Mouse (Mus musculus) myocyte (in vitro differentiated cells): ENCODE data around the gene Rbm44. TPM values are rescaled to one million over a fixed set of nuclear protein-coding genes. Genes with fewer than 3 reads are reported as not detected.

ENCODE experiments used
- H3K27me3 ChIP-seq: one replicate; pipeline ENCODE4 v1.6.1; 2011; ENCODE audit not compliant: control insufficient read depth, insufficient read depth, insufficient read length
- H3K36me3 ChIP-seq: one replicate; pipeline ENCODE4 v1.6.1; 2011; ENCODE audit not compliant: control insufficient read depth, insufficient read depth
- H3K4me2 ChIP-seq: one replicate; pipeline ENCODE4 v1.6.1; 2011; ENCODE audit warnings: low read depth, control low read depth
- H3K4me3 ChIP-seq: one replicate; pipeline ENCODE4 v1.5.1; 2011; ENCODE audit warnings: mild to moderate bottlenecking, control low read depth, moderate library complexity
- H3K79me2 ChIP-seq: one replicate; pipeline ENCODE4 v1.6.1; 2011; ENCODE audit not compliant: control insufficient read depth, insufficient read depth
- H3ac ChIP-seq: one replicate; pipeline ENCODE4 v1.6.1; 2011; ENCODE audit not compliant: control insufficient read depth, insufficient read length
- CEBPB ChIP-seq: IDR thresholded peaks from 2 replicates; pipeline ENCODE4 v1.6.1; 2011; ENCODE audit warnings: mild to moderate bottlenecking, moderate library complexity; ENCODE audit not compliant: poor library complexity, insufficient read depth, severe bottlenecking
- E2F4 ChIP-seq: IDR thresholded peaks from one replicate; pipeline ENCODE4 v1.6.1; 2011; ENCODE audit warnings: mild to moderate bottlenecking, control low read depth, moderate library complexity; ENCODE audit not compliant: insufficient read depth
- MAX ChIP-seq: IDR thresholded peaks from one replicate; pipeline ENCODE4 v1.6.1; 2011; ENCODE audit warnings: low read depth, mild to moderate bottlenecking, control low read depth
- MYOD1 ChIP-seq, 3 experiments: IDR thresholded peaks; one replicate each; pipeline ENCODE4 v1.6.1; 2011; ENCODE audit warnings: control low read depth in 2 of 3, low read depth in 2 of 3, mild to moderate bottlenecking in 2 of 3, moderate library complexity in 1 of 3; ENCODE audit not compliant: insufficient read length in 2 of 3, control insufficient read depth in 1 of 3
- MYOG ChIP-seq, 3 experiments: IDR thresholded peaks; one replicate each; pipeline ENCODE4 v1.6.1; 2011; ENCODE audit warnings: control low read depth in 2 of 3, low read depth in 2 of 3, mild to moderate bottlenecking in 2 of 3; ENCODE audit not compliant: insufficient read length in 2 of 3, control insufficient read depth in 1 of 3, insufficient read depth in 1 of 3
- POLR2A ChIP-seq: IDR thresholded peaks from one replicate; pipeline ENCODE4 v1.6.1; 2011; ENCODE audit warnings: low read depth, mild to moderate bottlenecking, control low read depth, moderate library complexity; ENCODE audit not compliant: insufficient read length
- POLR2AphosphoS2 ChIP-seq: IDR thresholded peaks from one replicate; pipeline ENCODE4 v1.6.1; 2011; ENCODE audit warnings: low read depth, control low read depth; ENCODE audit not compliant: insufficient read length
- REST ChIP-seq: IDR thresholded peaks from one replicate; pipeline ENCODE4 v1.6.1; 2011; ENCODE audit warnings: mild to moderate bottlenecking, control low read depth, moderate library complexity; ENCODE audit not compliant: insufficient read depth, insufficient read length
- SRF ChIP-seq: IDR thresholded peaks from one replicate; pipeline ENCODE4 v1.6.1; 2011; ENCODE audit warnings: low read depth; ENCODE audit not compliant: control insufficient read depth, insufficient read length
- TCF12 ChIP-seq: IDR thresholded peaks from one replicate; pipeline ENCODE4 v1.6.1; 2011; ENCODE audit warnings: mild to moderate bottlenecking, control low read depth; ENCODE audit not compliant: poor library complexity, insufficient read depth, severe bottlenecking
- TCF3 ChIP-seq: IDR thresholded peaks from one replicate; pipeline ENCODE4 v1.6.1; 2011; ENCODE audit warnings: low read depth, control low read depth; ENCODE audit not compliant: insufficient read length
- USF1 ChIP-seq: IDR thresholded peaks from one replicate; pipeline ENCODE4 v1.6.1; 2011; ENCODE audit warnings: low read depth, mild to moderate bottlenecking, control low read depth, moderate library complexity
- polyA plus RNA-seq: library from polyadenylated mRNA; unstranded; fragments of >200 nt; fragmentation: generic; extraction: Trizol; gene quantifications from one replicate; pipeline ENCODE4 v1.2.1, GENCODE M21; 2012; ENCODE audit warnings: missing spikeins

Rbm44 gene
- polyA plus RNA-seq, 1 experiment: not detected

DNA sequence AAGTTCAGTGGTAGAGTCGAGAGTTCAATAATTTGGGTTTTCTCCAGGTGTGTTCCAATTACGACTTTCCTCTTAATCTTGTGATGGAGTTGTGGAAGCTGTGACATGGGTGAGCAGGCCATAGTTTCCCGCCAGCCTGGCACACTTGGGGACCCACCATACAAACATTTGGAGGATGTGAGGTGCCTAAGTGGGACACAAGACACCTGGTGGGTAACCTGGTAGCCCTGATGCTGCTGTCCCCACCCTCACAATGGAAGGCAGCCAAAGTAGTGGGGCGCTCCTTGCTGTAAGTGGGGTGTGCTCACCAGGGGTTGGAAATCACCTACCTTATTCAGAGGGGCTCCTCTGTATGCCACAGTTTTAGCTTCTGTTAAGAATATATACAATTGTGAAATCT lies 32.3 kb upstream of the Rbm44 start:
- H3K4me2 ChIP-seq: no peak overlapping the region
- no peak overlapping the region for H3ac ChIP-seq
- TF ChIP-seq MYOD1 (IDR thresholded peaks at IDR 0.05; ENCODE audit: control insufficient read depth in 1 of 3, insufficient read length in 2 of 3, low read depth in 2 of 3): no peak
- TF ChIP-seq POLR2AphosphoS2: no peak
- no peak for TF ChIP-seq CEBPB
- no peak for TF ChIP-seq POLR2A
- no peak for TF ChIP-seq MYOG (IDR thresholded peaks at IDR 0.05; ENCODE audit: control insufficient read depth in 1 of 3, insufficient read depth in 1 of 3, insufficient read length in 2 of 3, low read depth in 2 of 3)
- TF ChIP-seq MAX: no peak
- H3K36me3 ChIP-seq: peaks cover 79% of the 10 kb centered on the region
- H3K4me3 ChIP-seq: no peak overlapping the region
- H3K79me2 ChIP-seq: no peaks in the 10 kb centered on the region
- H3K27me3 ChIP-seq: no peaks in the 10 kb centered on the region

DNA sequence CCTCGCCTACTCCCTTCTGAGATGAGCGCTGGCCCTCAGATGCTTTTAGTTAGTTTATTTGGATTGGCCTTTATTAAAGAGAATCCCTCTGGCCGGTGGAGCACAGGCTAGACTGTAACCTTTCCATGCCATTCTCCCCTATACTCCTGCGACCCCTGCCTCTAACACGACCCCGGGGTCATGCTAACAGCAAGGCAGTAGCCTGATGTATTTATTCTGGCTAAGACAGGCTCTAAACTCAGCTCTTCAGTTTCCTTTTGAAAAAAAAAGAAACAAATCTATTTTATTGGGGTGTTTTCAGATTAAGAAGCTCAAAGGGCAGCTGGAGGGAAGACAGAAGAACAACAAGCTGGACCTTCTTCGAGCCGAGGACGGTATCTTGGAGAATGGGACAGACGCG lies 22.8 kb upstream of the Rbm44 start:
- Histone ChIP-seq H3ac (no peak overlapping the region), H3K4me3 (no peak overlapping the region), H3K79me2 (no peaks in the 10 kb centered on the region), H3K36me3 (peaks cover 74% of the 10 kb centered on the region), H3K4me2 (no peak overlapping the region), H3K27me3 (no peaks in the 10 kb centered on the region)
- TF ChIP-seq POLR2AphosphoS2: no peak
- TF ChIP-seq REST: no peak
- no peak for TF ChIP-seq CEBPB
- no peak for TF ChIP-seq MYOD1 (IDR thresholded peaks at IDR 0.05; ENCODE audit: control insufficient read depth in 1 of 3, insufficient read length in 2 of 3, low read depth in 2 of 3)
- TF ChIP-seq MAX: no peak
- no peak for TF ChIP-seq USF1
- no peak for TF ChIP-seq MYOG (IDR thresholded peaks at IDR 0.05; ENCODE audit: control insufficient read depth in 1 of 3, insufficient read depth in 1 of 3, insufficient read length in 2 of 3, low read depth in 2 of 3)
- no peak for TF ChIP-seq POLR2A
- no peak for TF ChIP-seq E2F4
- no peak for TF ChIP-seq TCF12
- TF ChIP-seq SRF: no peak
- TF ChIP-seq TCF3: no peak

DNA sequence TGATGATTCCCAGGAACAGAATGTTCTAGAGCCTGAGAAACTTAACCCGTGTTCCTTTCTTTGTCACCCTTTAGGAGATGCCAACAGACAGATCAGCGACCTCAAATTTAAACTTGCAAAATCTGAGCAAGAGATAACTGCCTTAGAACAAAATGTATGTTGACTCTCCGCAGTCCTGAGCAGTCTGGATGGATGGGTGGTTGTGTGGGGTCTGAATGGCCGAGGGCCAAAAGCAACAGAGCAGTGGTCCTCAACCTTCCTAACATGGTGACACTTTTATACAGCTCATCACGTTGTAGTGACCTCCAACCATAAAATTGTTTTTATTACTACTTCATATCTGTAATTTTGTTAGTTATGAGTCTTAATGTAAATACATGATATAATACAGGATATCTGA lies 21.9 kb upstream of the Rbm44 start:
- TF ChIP-seq REST: no peak
- no peak for TF ChIP-seq E2F4
- no peak overlapping the region for H3K4me2 ChIP-seq
- no peak overlapping the region for H3ac ChIP-seq
- H3K27me3 ChIP-seq: no peaks in the 10 kb centered on the region
- peaks cover 77% of the 10 kb centered on the region for H3K36me3 ChIP-seq
- no peak overlapping the region for H3K4me3 ChIP-seq
- H3K79me2 ChIP-seq: no peaks in the 10 kb centered on the region

DNA sequence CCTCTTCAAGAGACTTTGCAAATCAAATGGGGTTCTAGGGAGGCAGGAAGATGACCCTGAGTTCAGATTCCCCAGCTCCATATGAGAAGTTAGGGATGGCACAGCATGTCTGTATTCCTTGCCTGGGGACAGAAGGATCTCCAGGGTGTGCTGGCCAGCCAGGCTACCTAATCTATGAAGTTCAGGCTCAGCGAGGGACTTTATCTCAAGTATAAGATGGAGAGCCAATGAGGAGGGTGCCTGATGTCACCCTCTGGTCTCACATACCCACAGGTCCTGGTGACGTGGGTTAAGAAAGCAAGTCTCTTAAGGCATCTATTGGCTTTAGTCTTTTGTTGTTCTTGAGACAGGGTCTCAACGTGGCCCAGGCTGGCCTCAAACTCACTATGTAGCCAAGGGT lies 21.4 kb upstream of the Rbm44 start:
- Histone ChIP-seq H3K79me2 (no peaks in the 10 kb centered on the region), H3ac (no peak overlapping the region), H3K27me3 (no peaks in the 10 kb centered on the region), H3K36me3 (peaks cover 79% of the 10 kb centered on the region), H3K4me3 (no peak overlapping the region), H3K4me2 (no peak overlapping the region)
- TF ChIP-seq TCF3 (no peak), SRF (no peak), MYOG (IDR thresholded peaks at IDR 0.05; ENCODE audit: control insufficient read depth in 1 of 3, insufficient read depth in 1 of 3, insufficient read length in 2 of 3, low read depth in 2 of 3) (no peak), REST (no peak)

DNA sequence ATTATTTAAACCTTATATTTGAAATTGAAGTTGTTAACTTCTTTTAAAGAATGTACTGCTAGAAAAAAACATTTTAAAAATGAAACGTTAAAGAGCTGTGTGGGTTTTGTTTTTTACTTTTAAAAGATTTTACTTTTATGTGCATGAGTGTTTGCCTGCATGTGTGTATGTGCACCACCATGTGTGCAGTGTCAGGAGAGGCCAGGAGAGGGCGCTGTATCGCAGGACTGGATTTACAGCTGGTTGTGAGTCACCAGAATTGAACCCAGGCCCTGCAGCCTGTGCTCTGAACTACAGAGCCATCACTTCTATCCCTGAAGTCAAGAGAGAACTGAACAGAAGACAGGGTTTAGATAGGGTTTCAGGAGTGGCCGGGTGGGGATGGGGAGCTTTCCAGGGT lies 16.0 kb upstream of the Rbm44 start:
- no peak for TF ChIP-seq POLR2A
- no peak for TF ChIP-seq CEBPB
- no peak for TF ChIP-seq TCF12
- no peak for TF ChIP-seq E2F4
- TF ChIP-seq SRF: no peak
- no peak for TF ChIP-seq USF1
- TF ChIP-seq POLR2AphosphoS2: no peak
- TF ChIP-seq MAX: no peak
- TF ChIP-seq MYOD1 (IDR thresholded peaks at IDR 0.05; ENCODE audit: control insufficient read depth in 1 of 3, insufficient read length in 2 of 3, low read depth in 2 of 3): no peak
- no peak for TF ChIP-seq TCF3
- no peak for TF ChIP-seq MYOG (IDR thresholded peaks at IDR 0.05; ENCODE audit: control insufficient read depth in 1 of 3, insufficient read depth in 1 of 3, insufficient read length in 2 of 3, low read depth in 2 of 3)
- no peak for TF ChIP-seq REST
- Histone ChIP-seq H3K4me3 (no peak overlapping the region), H3K27me3 (no peaks in the 10 kb centered on the region), H3ac (no peak overlapping the region), H3K79me2 (no peaks in the 10 kb centered on the region), H3K36me3 (peaks cover 32% of the 10 kb centered on the region), H3K4me2 (no peak overlapping the region)
